Mouse (Mus musculus): ENCODE results near the gene Dzank1. TPM values are rescaled to one million over a fixed set of nuclear protein-coding genes. Genes with fewer than 3 reads are reported as not detected.

Dzank1 gene
- total RNA-seq, 2 experiments from 2014 or later, result 0.22 to 0.87 TPM

- no peak overlapping the region for H3K27ac ChIP-seq
- no peak for DNase-seq
- TF ChIP-seq CTCF (IDR thresholded peaks at IDR 0.05), result no peak
- H3K4me3 ChIP-seq, result no peak overlapping the region
- intact Hi-C loops (cut with DNase I), result no loop called here
Observed at GRCm38 (mm10) chr2:144428659-144429058, 98.6 kb downstream of the Dzank1 start.

DNA sequence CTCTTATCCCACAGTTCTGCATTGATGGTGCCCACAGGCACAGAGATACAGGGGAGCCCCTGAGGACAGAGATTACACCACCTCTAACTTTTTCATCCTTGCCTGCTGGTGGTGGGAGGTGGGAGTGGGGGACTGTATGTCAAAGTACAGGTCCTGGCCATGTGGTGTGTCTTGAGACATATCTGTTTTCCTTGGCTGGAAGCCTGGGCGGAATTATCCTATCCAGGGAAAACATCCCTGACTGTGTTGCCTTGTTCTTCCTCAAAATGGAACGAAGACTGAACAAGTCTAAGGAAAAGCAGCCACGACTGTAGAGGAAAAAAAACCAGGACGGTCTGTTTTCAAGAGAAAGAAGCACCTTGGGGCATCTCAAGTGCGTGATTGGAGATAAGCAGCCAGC lies 99.4 kb downstream of the Dzank1 start:
- intact Hi-C loops (cut with DNase I), result no loop called here
- DNase-seq, result no peak
- Histone ChIP-seq H3K4me3 (no peak overlapping the region), H3K27ac (no peak overlapping the region)
- no peak for TF ChIP-seq CTCF (IDR thresholded peaks at IDR 0.05)

DNA sequence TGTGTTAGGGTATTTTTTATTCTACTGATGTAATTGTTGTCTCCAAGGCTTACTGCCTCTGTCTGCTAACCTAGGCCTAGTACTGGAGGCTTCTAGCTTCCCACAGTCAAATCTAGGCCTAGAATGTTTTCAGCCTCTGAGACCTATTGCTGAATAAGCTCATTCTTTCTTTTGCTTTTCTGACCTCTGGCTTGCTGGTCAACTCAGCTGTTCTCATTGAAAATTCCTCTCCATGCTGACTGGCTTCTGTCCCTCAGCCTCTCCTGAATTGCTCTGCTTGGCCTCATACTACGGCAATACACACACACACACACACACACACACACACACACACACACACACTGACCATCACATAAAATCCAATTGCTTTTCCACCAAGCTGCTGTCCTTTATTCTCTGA lies 101.5 kb downstream of the Dzank1 start:
- no peak for DNase-seq
- Histone ChIP-seq H3K27ac (no peak overlapping the region), H3K4me3 (no peak overlapping the region)
- no peak for TF ChIP-seq CTCF (IDR thresholded peaks at IDR 0.05)
- intact Hi-C loops (cut with DNase I), result no loop called here

DNA sequence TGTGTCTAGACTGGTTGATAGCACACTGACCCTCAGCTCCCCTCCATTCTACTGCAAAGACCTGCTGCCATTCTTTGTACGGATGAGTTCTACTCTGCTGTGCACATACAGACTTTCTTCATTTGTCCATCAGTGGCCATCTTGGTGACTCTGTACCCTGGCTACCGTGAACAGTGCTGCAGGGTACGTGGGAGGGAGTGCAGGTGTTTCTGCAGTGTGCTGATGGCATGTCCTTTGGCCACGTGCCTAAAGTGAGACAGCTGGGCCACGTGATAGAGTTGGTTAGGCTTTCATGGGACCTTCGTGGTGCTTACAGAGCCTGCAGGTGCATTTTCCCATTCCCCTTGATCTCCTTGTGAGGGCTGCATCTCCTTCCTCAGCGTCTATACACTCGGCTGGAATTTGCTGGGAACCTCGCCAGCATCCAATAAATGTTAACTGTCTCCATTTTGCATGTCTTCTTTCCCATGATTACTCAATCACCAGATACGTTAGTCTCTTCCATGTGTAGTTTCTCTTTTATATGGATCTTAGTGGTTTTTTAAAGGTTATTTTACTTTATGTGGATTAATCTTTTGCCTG lies 105.0 kb downstream of the Dzank1 start:
- no peak for TF ChIP-seq CTCF (IDR thresholded peaks at IDR 0.05)
- intact Hi-C loops (cut with DNase I), result no loop called here
- no peak overlapping the region for H3K4me3 ChIP-seq
- no peak for DNase-seq
- H3K27ac ChIP-seq, result no peak overlapping the region

Other genes with a start within 250 kb of the Dzank1 start
- not detected for gene Ovol2, start 195.3 kb downstream of the Dzank1 start, total RNA-seq (2021)
- gene Kat14, start 158.4 kb downstream of the Dzank1 start, total RNA-seq (2021), result 10 to 100 TPM; 21.3 to 25.4 TPM
- 1 to 10 TPM; 5.2 to 8.4 TPM for gene Pet117, start 158.4 kb downstream of the Dzank1 start, total RNA-seq (2021)
- 10 to 100 TPM in 1 of 2 experiments, 1 to 10 TPM in 1; 8.6 to 10.4 TPM for gene Polr3f, start 304 bp upstream of the Dzank1 start, total RNA-seq (2021)
- gene Rbbp9, start 23.5 kb upstream of the Dzank1 start, total RNA-seq (2021), result 1 to 10 TPM; 5.5 to 5.7 TPM
- gene Sec23b, start 28.8 kb upstream of the Dzank1 start, total RNA-seq (2021), result 10 to 100 TPM; 11.4 to 12.5 TPM
- gene Smim26, start 66.6 kb upstream of the Dzank1 start, total RNA-seq (2021), result 10 to 100 TPM; 76.4 to 95.3 TPM
- 10 to 100 TPM; 11.6 to 12.4 TPM for gene Dtd1, start 72.5 kb upstream of the Dzank1 start, total RNA-seq (2021)

Measured in gastrocnemius, adult 2 months (tissue).